Mouse (Mus musculus) CH12.LX (cell line): ENCODE measurements at regions not wholly inside any gene's neighbourhood (a gene's known extent, or its start where the extent isn't known, plus 50 kb on each side); places are given as distances from the start of the nearest gene placed in this dataset.

ENCODE experiments used
- DNase-seq: peaks from one replicate; pipeline ENCODE4 v3.0.0-alpha.2; 2013; ENCODE audit errors: extremely low read depth
- H3K27ac ChIP-seq: 2 replicates; pipeline ENCODE4 v1.5.1; 2012; ENCODE audit warnings: low read depth, mild to moderate bottlenecking, control low read depth, moderate library complexity; ENCODE audit not compliant: insufficient read depth
- H3K27me3 ChIP-seq: replicated peaks from 2 replicates; pipeline ENCODE3; 2012; ENCODE audit warnings: inconsistent platforms
- H3K36me3 ChIP-seq, 2 experiments: replicated peaks in 1 of 2; 2 replicates each; pipeline versions ENCODE3 to v1.6.1; 2012; ENCODE audit warnings: inconsistent platforms in 1 of 2, low read length in 1 of 2, mild to moderate bottlenecking in 1 of 2, mixed read lengths in 1 of 2, moderate library complexity in 1 of 2; ENCODE audit not compliant: control insufficient read depth in 1 of 2, insufficient read depth in 1 of 2
- H3K4me1 ChIP-seq, 2 experiments: 2 replicates each; pipeline ENCODE4 v1.6.1; 2012; ENCODE audit warnings: inconsistent platforms in 1 of 2, moderate library complexity in 1 of 2; ENCODE audit not compliant: insufficient read depth in 2 of 2, control insufficient read depth in 1 of 2
- H3K4me2 ChIP-seq: 2 replicates; pipeline ENCODE4 v1.6.1; 2012; ENCODE audit warnings: low read depth, mild to moderate bottlenecking, control low read depth; ENCODE audit not compliant: poor library complexity, insufficient read depth, severe bottlenecking
- H3K4me3 ChIP-seq, 3 experiments: fragments of 150-350 bp in 1 of 3; sonication (generic) in 1 of 3; replicated peaks in 1 of 3; 2 replicates each; pipeline versions ENCODE3 to v1.5.1; 2011 to 2012; ENCODE audit warnings: low read depth in 2 of 3, low read length in 2 of 3, mild to moderate bottlenecking in 2 of 3, moderate library complexity in 2 of 3, control low read depth in 1 of 3, improper control_type of control experiment in 1 of 3, inconsistent platforms in 1 of 3, mixed read lengths in 1 of 3; ENCODE audit not compliant: poor library complexity in 1 of 3
- H3K79me2 ChIP-seq: replicated peaks from 2 replicates; pipeline ENCODE4 v1.6.1; 2012; ENCODE audit warnings: mild to moderate bottlenecking, moderate library complexity; ENCODE audit not compliant: control insufficient read depth, poor library complexity, insufficient read depth, severe bottlenecking; ENCODE audit errors: extremely low read depth
- H3K9ac ChIP-seq: 2 replicates; pipeline ENCODE4 v1.6.1; 2012; ENCODE audit warnings: low read depth, mild to moderate bottlenecking, control low read depth, moderate library complexity; ENCODE audit not compliant: insufficient read depth
- H3K9me3 ChIP-seq: replicated peaks from 2 replicates; pipeline ENCODE3; 2012; ENCODE audit warnings: low read length, inconsistent platforms, mixed read lengths
- BHLHE40 ChIP-seq: IDR thresholded peaks from 2 replicates; pipeline ENCODE4 v1.6.1; 2011; ENCODE audit warnings: mild to moderate bottlenecking, low read depth, low read length, improper control_type of control experiment
- CHD2 ChIP-seq: IDR thresholded peaks from 2 replicates; pipeline ENCODE4 v1.6.1; 2011; ENCODE audit warnings: low read length, improper control_type of control experiment
- MXI1 ChIP-seq: IDR thresholded peaks from 2 replicates; pipeline ENCODE4 v1.6.1; 2011; ENCODE audit warnings: mild to moderate bottlenecking, low read depth, low read length, improper control_type of control experiment
- NRF1 ChIP-seq: IDR thresholded peaks from 2 replicates; pipeline ENCODE4 v1.6.1; 2014; ENCODE audit warnings: low read depth, mild to moderate bottlenecking, inconsistent platforms, low read length, improper control_type of control experiment, moderate library complexity
- POLR2A ChIP-seq: IDR thresholded peaks from 2 replicates; pipeline ENCODE4 v1.6.1; 2011; ENCODE audit warnings: low read depth, mild to moderate bottlenecking, improper control_type of control experiment, low read length
- ZKSCAN1 ChIP-seq: IDR thresholded peaks from 2 replicates; pipeline ENCODE4 v1.6.1; 2012; ENCODE audit warnings: low read depth, inconsistent platforms, low read length, improper control_type of control experiment, borderline replicate concordance
- dilution Hi-C: fragments of 300-500 bp; cut with MboI; formaldehyde crosslinking; loops from 2 replicates; pipeline ENCODE4 v1.14.3; 2020; ENCODE audit warnings: low sequenced_read_pairs; ENCODE audit not compliant: extremely low pct_unique_long_range_greater_than_20kb, extremely low pct_ligation_motif_present
- in situ Hi-C: fragments of 300-500 bp; cut with MboI; formaldehyde crosslinking; loops from 3 replicates; pipeline ENCODE4 v1.14.3; 2019; ENCODE audit warnings: low sequenced_read_pairs, low pct_ligation_motif_present, low pct_unique_long_range_greater_than_20kb, mixed read lengths

- H3K27me3 ChIP-seq, result no peaks in the 10 kb centered on the region
- no peak for TF ChIP-seq ZKSCAN1
- TF ChIP-seq CHD2, result no peak
- no peak for TF ChIP-seq NRF1
- TF ChIP-seq BHLHE40, result no peak
- no peak for TF ChIP-seq POLR2A
- no peak for TF ChIP-seq MXI1
- no peak overlapping the region for H3K4me2 ChIP-seq
- in situ Hi-C loops, result no loop called here
- peaks cover 0 to 6% of the 10 kb centered on the region in 2 experiments; a peak in 2 of 4 replicates for H3K4me1 ChIP-seq
- no peak overlapping the region for H3K9ac ChIP-seq
- peak; percentile 11 for DNase-seq
- H3K79me2 ChIP-seq, result no peaks in the 10 kb centered on the region
- no peak overlapping the region for H3K27ac ChIP-seq
- no peaks in the 10 kb centered on the region for H3K9me3 ChIP-seq
- H3K4me3 ChIP-seq, result no peak overlapping the region
- H3K36me3 ChIP-seq, result no peaks in the 10 kb centered on the region
- dilution Hi-C loops, result no loop called here
Measured at GRCm38 (mm10) chr10:36158061-36158691, 348.4 kb upstream of the Hs3st5 start.
